Mouse (Mus musculus) intestine, embryonic 14.5 days (tissue): ENCODE results near the gene Galntl6. TPM values are rescaled to one million over a fixed set of nuclear protein-coding genes. Genes with fewer than 3 reads are reported as not detected.
"Not testable (repeated sequence)": the region's sequence is repeated elsewhere in the genome, so short reads cannot be mapped to it uniquely, and the experiment has no call there.

Experiments
- ATAC-seq: fragments of 200-750 bp; cut with Nextera tagmentation; replicated peaks from 2 replicates; pipeline ENCODE4 v1.8.0; 2017; ENCODE audit warnings: low read depth, moderate number of reproducible peaks, moderate TSS enrichment, moderate library complexity; ENCODE audit not compliant: low FRiP score, low TSS enrichment
- DNase-seq: peaks from one replicate; pipeline ENCODE4 v3.0.0-alpha.2; 2018; ENCODE audit warnings: low spot score
- H3K27ac ChIP-seq: fragments of 300-500 bp; sonication (generic); 2 replicates; pipeline ENCODE4 v1.5.1; 2014; ENCODE audit warnings: low read depth, mild to moderate bottlenecking, control low read depth
- H3K27me3 ChIP-seq: fragments of 300-500 bp; sonication (generic); replicated peaks from 2 replicates; pipeline ENCODE4 v1.6.1; 2014; ENCODE audit warnings: low read length, control low read depth; ENCODE audit not compliant: control insufficient read depth, insufficient read depth
- H3K36me3 ChIP-seq: fragments of 300-500 bp; sonication (generic); 2 replicates; pipeline ENCODE4 v1.6.1; 2014; ENCODE audit warnings: low read length, control low read depth; ENCODE audit not compliant: control insufficient read depth, insufficient read depth
- H3K4me1 ChIP-seq: fragments of 300-500 bp; sonication (generic); replicated peaks from 2 replicates; pipeline ENCODE4 v1.6.1; 2014; ENCODE audit warnings: low read length, control low read depth, mixed read lengths; ENCODE audit not compliant: control insufficient read depth, insufficient read depth
- H3K4me2 ChIP-seq: fragments of 300-500 bp; sonication (generic); 2 replicates; pipeline ENCODE4 v1.6.1; 2014; ENCODE audit warnings: low read length
- H3K4me3 ChIP-seq: fragments of 300-500 bp; sonication (generic); 2 replicates; pipeline ENCODE4 v1.5.1; 2014; ENCODE audit warnings: low read depth, low read length, control low read depth, mixed read lengths
- H3K9ac ChIP-seq: fragments of 300-500 bp; sonication (generic); 2 replicates; pipeline ENCODE4 v1.6.1; 2014; ENCODE audit warnings: mild to moderate bottlenecking, low read length
- H3K9me3 ChIP-seq: fragments of 300-500 bp; sonication (generic); 2 replicates; pipeline ENCODE4 v1.6.1; 2016; ENCODE audit warnings: low read length, control low read depth; ENCODE audit not compliant: control insufficient read depth
- WGBS: fragments of 180-500 bp; shearing (Covaris S2); extraction: QIAGEN DNeasy Blood & Tissue Kit; methylation state at CpG from one replicate; pipeline ENCODE4 v1.1.7; 2014; 5-methylcytosine and 5-hydroxymethylcytosine counted together
- polyA plus RNA-seq: library from polyadenylated mRNA; unstranded; fragments of >200 nt; fragmentation: Nextera tagmentation; extraction: Ambion mirVana; gene quantifications from 2 replicates; pipeline ENCODE4 v1.2.1, GENCODE M21; 2014

Galntl6 gene
- polyA plus RNA-seq, 1 experiment from 2014 or later, result 0.41 TPM

DNA sequence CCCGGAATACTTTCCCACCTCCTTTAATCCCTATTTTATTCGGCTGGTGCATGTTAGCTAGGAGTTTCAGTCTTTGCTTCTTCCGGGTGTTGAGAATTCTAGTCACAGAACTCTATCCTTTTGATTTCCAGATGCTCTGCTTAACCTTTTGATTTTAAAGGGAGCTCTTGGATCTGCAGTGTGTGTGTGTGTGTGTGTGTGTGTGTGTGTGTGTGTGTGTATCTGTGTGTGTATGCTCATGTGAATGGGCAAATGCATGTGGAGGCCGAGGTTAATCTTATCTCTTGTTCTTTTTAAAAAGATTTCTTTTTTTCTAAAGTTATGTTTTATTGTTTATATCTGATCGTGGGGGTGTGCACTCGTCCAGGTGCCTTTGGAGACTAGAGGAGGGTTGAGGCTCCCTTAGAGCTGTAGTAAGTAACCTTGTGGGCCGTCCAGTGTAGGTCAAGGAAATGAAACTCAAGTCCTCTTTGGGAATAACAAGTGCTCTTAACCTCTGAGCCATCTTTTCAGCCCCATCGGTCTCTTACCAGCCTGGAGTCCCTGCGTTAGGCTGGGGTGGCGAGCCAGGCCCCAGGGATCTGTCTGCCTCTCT is 1145.9 kb downstream of the Galntl6 start:
- ATAC-seq (no peak), DNase-seq (no peak)
- Histone ChIP-seq H3K9me3 (no peaks in the 10 kb centered on the region), H3K9ac (no peak overlapping the region), H3K27me3 (no peaks in the 10 kb centered on the region), H3K27ac (no peak overlapping the region), H3K36me3 (no peaks in the 10 kb centered on the region), H3K4me3 (no peak overlapping the region), H3K4me1 (no peaks in the 10 kb centered on the region), H3K4me2 (no peak overlapping the region)
- 52% methylated on average over 10 of the region's 10 CpGs for WGBS

- H3K9ac ChIP-seq, result no peak overlapping the region
- H3K36me3 ChIP-seq, result no peaks in the 10 kb centered on the region
- H3K4me3 ChIP-seq, result no peak overlapping the region
- no peaks in the 10 kb centered on the region for H3K27me3 ChIP-seq
- no peak overlapping the region for H3K27ac ChIP-seq
- H3K4me2 ChIP-seq, result no peak overlapping the region
- H3K4me1 ChIP-seq, result no peaks in the 10 kb centered on the region
- no peaks in the 10 kb centered on the region for H3K9me3 ChIP-seq
- 16% methylated on average over 13 of the region's 13 CpGs for WGBS
- DNase-seq, result no peak
- no peak for ATAC-seq
Observed at GRCm38 (mm10) chr8:57765726-57766351, 1146.6 kb downstream of the Galntl6 start.

- H3K27ac ChIP-seq, result no peak overlapping the region
Observed at GRCm38 (mm10) chr8:57765192-57765591, 1147.2 kb downstream of the Galntl6 start.

GRCm38 (mm10) chr8:57762622-57763021 is 1149.8 kb downstream of the Galntl6 start:
- ATAC-seq, H3K4me3 ChIP-seq, H3K9me3 ChIP-seq, H3K27ac ChIP-seq, DNase-seq, H3K9ac ChIP-seq, H3K4me2 ChIP-seq, H3K27me3 ChIP-seq, H3K36me3 ChIP-seq, H3K4me1 ChIP-seq: not testable (repeated sequence)
- WGBS, result 79% methylated on average over 2 of the region's 2 CpGs

More at GRCm38 (mm10) chr8:57765192-57765591, 1147.2 kb downstream of the Galntl6 start:
- DNase-seq, result no peak
- Histone ChIP-seq H3K36me3 (no peaks in the 10 kb centered on the region), H3K27me3 (no peaks in the 10 kb centered on the region), H3K9ac (no peak overlapping the region), H3K9me3 (no peaks in the 10 kb centered on the region), H3K4me1 (no peaks in the 10 kb centered on the region), H3K4me3 (no peak overlapping the region), H3K4me2 (no peak overlapping the region)
- WGBS, result 88% methylated on average over 4 of the region's 4 CpGs
- ATAC-seq, result no peak

- WGBS, result 67% methylated on average over 1 of the region's 1 CpGs
- Histone ChIP-seq H3K9me3 (no peaks in the 10 kb centered on the region), H3K27ac (no peak overlapping the region), H3K36me3 (no peaks in the 10 kb centered on the region), H3K4me3 (no peak overlapping the region), H3K9ac (no peak overlapping the region), H3K4me2 (no peak overlapping the region), H3K27me3 (no peaks in the 10 kb centered on the region), H3K4me1 (no peaks in the 10 kb centered on the region)
- ATAC-seq (no peak), DNase-seq (no peak)
Observed at GRCm38 (mm10) chr8:57760921-57761320, 1151.5 kb downstream of the Galntl6 start.

GRCm38 (mm10) chr8:57758857-57759256 is 1153.6 kb downstream of the Galntl6 start:
- Histone ChIP-seq H3K9ac (no peak overlapping the region), H3K36me3 (no peaks in the 10 kb centered on the region), H3K27ac (no peak overlapping the region), H3K9me3 (no peaks in the 10 kb centered on the region), H3K4me3 (no peak overlapping the region), H3K4me1 (peaks cover 4% of the 10 kb centered on the region; the same call in 1 of the 2 replicates), H3K4me2 (no peak overlapping the region), H3K27me3 (no peaks in the 10 kb centered on the region)
- DNase-seq (no peak), ATAC-seq (no peak)

- H3K9ac ChIP-seq, result no peak overlapping the region
- H3K4me3 ChIP-seq, result no peak overlapping the region
- DNase-seq, result no peak
- H3K4me1 ChIP-seq, result peaks cover 4% of the 10 kb centered on the region; the same call in 1 of the 2 replicates
- no peak for ATAC-seq
- H3K27ac ChIP-seq, result no peak overlapping the region
- no peak overlapping the region for H3K4me2 ChIP-seq
- no peaks in the 10 kb centered on the region for H3K9me3 ChIP-seq
- H3K27me3 ChIP-seq, result no peaks in the 10 kb centered on the region
- H3K36me3 ChIP-seq, result no peaks in the 10 kb centered on the region
Observed at GRCm38 (mm10) chr8:57757476-57757875, 1155.0 kb downstream of the Galntl6 start.

DNA sequence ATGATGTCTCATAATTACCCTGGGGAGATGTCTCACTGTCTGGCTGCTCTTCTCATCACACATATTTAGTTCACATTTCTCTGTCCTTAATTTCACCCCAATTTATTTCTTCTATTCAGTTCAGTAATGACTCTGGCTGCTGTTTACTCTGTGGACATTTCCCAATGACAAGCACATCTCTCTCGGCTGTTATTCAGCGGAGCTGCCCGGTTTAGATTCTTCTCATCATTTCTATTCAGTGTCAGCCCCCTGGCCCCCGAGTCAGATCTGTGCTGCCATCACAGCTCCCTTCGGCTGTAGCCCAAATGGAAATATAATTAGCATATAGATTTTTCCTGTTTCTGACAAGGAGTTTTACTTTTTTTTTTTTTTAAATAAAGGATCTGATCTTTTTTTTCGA is 1158.4 kb downstream of the Galntl6 start:
- H3K4me1 ChIP-seq, result peaks cover 4% of the 10 kb centered on the region; the same call in 1 of the 2 replicates
- H3K9me3 ChIP-seq, result no peaks in the 10 kb centered on the region
- H3K9ac ChIP-seq, result no peak overlapping the region
- H3K27ac ChIP-seq, result no peak overlapping the region
- no peak for ATAC-seq
- H3K4me2 ChIP-seq, result no peak overlapping the region
- no peak overlapping the region for H3K4me3 ChIP-seq
- no peaks in the 10 kb centered on the region for H3K27me3 ChIP-seq
- 44% methylated on average over 6 of the region's 6 CpGs for WGBS
- no peak for DNase-seq
- no peaks in the 10 kb centered on the region for H3K36me3 ChIP-seq

GRCm38 (mm10) chr8:57743636-57744035 is 1168.8 kb downstream of the Galntl6 start:
- Histone ChIP-seq H3K4me3 (no peak overlapping the region), H3K4me2 (no peak overlapping the region), H3K4me1 (no peaks in the 10 kb centered on the region), H3K9ac (no peak overlapping the region), H3K27me3 (no peaks in the 10 kb centered on the region), H3K9me3 (no peaks in the 10 kb centered on the region), H3K36me3 (no peaks in the 10 kb centered on the region), H3K27ac (no peak overlapping the region)
- DNase-seq (no peak), ATAC-seq (no peak)
- 83% methylated on average over 12 of the region's 12 CpGs for WGBS
